Mouse (Mus musculus): ENCODE results near the gene Cd3d.

The Cd3d gene

DNA sequence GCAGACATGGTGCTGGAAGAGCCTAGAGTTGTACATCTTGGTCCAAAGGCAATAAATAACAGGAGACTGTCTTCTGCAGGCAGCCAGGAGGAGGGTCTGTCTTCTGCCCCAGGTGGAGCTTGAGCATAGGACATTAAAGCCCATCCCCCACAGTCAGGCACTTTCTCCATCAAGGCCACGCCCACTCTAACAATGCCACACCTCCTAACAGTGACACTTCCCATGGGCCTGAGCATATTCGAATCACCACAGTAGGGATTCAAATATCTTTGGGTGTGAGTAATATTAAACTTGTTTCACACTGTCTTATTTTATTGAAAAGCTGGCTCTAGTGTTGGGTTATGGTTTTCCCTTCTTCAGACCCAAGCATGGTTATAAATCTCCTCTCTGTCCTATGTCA is 10.2 kb downstream of the Cd3d start:
- no peak for DNase-seq (ENCODE audit: extremely low read depth, insufficient read length, low spot score)

DNA sequence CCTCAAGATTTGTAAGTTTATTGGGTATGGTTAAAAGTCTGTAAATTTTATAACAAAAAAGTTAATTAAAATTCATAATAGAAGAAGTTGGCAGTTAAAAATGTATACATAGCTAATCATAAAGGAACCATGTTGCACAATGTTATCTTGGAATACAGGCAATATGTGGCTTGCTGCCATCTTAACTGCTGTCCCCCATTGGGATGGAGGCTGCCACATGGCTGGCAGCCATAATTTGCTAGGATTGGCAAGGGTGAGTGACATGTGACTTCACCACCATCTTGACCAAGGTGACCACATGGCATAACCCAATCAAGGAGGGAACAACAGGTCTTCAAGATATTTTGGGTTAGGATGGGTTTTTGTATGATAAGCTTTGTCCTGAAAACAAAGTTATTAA is 10.7 kb downstream of the Cd3d start:
- no peak for DNase-seq (ENCODE audit: extremely low read depth, insufficient read length, low spot score)

DNA sequence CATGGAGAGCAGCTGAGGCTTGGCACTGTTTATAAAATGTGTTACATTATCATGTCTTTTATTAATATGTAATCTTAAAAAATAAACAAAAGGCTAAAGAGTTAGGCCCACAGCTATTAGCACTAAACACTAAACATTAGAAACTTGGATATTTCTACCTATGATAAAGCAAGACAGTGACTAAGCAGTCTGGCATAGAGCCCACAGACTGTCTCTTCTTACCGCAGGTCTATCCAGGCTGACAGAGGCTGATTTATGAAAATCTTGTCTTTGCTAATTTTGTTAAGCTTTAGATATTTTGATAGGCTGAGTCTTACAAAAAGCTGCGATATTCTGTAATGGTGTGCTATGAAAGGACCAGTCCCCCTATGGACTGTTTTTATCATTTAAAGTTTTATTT is 11.7 kb downstream of the Cd3d start:
- no peak for DNase-seq (ENCODE audit: extremely low read depth, insufficient read length, low spot score)

DNA sequence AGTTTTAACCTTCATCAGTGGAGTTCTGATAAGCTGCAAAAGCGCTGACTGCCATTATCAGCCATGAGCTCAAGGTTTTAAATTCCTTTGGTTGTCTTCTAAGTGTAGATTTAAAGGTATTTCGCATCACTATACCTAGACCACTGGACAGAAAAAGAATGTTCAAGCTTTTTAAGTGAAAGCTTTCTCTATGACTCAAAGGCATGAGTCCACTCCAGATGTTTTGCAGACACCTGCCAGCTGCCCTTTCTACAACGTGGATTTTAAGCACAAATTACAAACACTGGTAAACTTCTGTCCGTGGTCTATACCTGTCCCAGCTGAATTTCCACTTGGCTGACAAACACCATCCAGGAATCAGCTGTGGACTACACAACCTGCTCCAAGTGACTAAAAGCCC is 13.4 kb downstream of the Cd3d start:
- DNase-seq (ENCODE audit: extremely low read depth, insufficient read length, low spot score): no peak

DNA sequence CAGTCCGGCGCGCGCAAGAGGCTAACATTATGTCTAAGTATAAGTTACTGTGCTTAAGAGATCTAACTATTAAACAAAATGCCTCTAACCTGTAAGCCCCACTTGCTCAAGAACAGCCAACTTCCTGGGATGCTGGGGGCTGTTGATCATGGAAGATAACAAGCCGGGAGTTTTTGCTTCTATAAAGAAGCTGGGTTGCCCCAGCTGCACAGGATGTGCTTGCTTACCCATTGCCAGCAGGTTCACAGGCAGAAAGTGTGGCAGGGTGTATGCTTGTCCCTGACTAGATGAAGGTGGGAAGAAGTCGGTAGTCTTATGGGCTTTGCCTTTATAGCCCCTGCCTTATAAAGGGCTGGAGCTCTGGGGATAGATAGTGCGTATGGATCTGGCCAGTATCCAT is 15.0 kb downstream of the Cd3d start:
- DNase-seq (ENCODE audit: extremely low read depth, insufficient read length, low spot score): no peak

DNA sequence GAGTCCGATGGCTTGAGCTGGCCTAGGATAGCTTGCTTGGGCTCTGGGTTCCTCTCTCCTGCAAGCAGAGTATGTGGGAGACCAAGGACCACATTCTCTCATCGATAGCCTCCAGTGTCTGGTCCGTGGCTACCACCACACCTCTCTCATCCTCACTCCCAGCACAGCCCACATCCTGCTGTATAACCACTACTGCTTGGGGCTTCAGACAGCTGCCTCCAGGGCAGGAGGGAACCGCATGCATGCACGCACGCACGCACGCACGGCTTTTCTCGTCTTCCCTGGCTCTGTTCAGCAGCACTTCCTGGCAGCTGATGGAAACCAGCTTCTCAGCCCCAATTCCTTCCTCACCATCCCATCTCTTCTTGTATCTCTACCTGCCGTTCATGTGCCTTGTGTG is 16.6 kb downstream of the Cd3d start:
- DNase-seq (ENCODE audit: extremely low read depth, insufficient read length, low spot score): no peak

DNA sequence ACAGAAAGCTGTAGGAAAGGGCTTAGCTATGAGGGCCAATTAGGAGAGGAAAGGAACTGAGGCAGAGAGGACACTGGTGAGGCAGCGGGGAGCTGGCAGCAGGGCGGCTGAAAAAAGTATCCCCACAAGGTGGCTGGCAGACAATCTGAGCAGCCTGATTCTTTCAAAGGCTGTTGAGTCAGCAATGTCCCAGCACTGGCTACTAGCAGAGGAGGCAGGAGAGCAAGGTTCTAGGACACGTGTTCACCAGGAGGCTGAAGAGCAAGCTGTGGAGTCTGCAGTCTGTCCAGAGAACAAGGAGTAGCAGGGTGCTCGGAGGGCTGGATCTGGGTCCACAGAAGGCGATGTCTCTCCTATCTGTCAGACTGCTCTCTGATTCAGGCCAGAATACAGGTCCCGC is 17.6 kb downstream of the Cd3d start:
- DNase-seq (ENCODE audit: extremely low read depth, insufficient read length, low spot score): no peak

DNA sequence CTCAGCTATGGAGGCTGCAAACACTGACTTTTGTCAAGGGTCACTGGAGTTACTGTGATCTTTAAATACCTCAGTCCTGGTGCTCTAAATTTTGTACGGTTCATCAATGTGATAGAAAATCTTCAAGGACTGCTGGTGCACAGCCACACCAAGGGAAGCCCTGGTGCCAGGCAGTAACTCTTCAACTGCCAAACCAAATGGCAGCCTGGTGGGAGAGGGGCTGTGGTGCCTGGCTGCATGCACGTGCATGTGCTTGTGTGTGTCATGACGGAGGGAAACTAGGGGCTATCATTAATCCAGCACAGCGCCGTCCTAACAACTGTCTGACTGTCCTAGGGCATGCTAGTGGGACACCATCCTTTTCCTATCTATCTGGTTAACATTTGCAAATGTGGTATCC is 18.2 kb downstream of the Cd3d start:
- DNase-seq (ENCODE audit: extremely low read depth, insufficient read length, low spot score): no peak

DNA sequence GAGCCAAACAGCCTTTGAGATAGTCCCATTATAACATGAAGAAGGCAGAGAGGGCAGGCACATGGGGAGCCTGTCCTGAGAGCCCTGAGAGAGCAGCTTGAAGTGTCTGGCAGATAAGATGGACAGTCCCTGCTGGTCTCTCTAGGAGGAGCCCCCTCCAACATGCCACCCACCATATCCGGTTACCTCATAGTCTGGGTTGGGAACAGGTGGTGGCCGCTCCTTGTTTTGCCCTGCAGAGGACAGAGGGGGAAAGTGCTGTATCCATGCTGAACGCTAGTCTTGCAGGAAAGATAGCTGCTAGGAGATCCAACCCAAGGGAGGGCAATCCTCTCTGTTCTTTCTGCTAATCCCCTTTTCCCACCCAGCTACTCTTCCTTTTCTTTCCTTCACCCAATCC is 18.7 kb downstream of the Cd3d start:
- no peak for DNase-seq (ENCODE audit: extremely low read depth, insufficient read length, low spot score)

DNA sequence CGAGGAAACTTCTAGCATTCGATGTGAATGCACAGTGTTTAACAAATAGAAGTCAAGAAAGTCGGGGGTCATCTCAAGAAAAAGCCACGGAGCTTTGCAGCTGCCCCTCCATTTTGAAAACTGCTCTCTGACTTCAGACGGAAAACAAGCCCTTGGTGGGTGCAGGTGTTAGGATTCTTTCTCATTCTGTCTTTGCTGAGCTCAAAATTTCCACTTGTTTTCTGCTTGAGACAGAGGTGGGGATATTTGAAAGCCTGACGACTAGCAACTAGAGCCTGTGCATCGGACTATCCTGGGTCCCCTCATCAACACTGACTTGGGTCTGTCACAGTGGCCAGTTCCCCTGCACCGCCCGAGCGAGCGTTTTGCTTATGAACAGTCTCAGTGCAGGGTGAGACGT is 25.8 kb downstream of the Cd3d start:
- DNase-seq (ENCODE audit: extremely low read depth, insufficient read length, low spot score): no peak

DNA sequence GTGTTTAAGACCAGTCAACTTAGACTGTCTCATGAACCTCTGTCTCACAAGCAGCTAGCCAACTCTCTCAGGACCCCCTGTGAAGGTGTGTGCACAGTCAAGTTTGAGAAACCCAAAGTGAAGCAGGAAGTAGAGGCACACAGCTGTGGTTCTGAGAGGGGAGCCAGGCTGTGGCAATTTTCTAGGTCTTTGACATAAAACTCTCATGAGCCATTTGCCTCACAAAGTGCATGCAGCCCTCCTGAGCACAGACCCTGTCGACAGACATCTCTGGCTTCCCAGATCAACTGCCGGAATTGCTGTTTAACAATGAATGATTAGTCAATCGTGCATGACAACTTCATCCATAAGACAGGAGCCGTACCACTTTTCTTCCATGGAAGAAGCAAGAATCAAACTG is 26.8 kb downstream of the Cd3d start:
- no peak for DNase-seq (ENCODE audit: extremely low read depth, insufficient read length, low spot score)

DNA sequence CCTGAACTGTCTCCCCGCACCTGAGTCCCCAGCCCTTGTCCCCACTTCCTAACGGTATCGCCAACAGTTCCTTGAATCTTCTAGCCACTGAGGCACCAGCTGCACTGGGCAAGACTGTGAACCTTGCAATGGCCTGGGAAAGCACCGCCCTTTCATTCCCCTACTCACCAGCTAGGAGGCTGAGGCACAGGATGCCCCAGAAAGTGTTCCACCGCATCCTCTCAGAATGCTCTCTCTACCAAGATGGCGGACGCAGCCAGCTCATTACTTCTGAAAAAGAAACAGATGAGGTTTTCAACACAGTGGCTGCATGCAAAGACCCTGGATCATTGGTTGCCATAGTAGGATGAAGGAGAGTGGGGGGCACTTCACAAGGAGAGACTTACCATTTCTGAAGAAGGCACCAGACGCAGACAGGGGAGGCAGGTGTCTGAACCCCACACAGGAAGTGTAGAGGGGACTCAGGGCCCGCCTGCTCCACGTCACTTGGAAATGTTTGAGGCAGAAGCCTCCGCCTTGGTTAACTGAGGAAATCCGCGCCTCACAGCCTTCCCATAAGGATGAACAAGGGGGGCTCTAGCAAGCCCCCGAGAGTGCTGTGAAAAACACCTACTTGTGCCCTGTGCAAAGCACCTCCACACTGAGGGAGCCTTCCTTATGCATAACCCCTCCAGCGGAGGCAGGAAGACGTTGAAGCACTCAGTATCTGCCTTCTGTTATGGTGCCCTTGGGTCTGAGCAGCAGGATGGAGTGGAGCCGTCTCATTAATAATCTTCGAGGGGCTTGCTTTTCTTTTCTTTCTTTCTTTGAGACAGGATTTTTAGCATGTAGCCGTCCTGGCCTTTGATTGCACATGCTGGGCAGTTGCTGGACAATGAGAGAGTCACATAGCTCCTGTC is 27.8 kb downstream of the Cd3d start, which contains the start of gene Cd3e:
Gene Cd3e, minus strand, starts transcription at position 448 of the 899 bp plus-strand sequence.
- DNase-seq (ENCODE audit: extremely low read depth, insufficient read length, low spot score): no peak

DNA sequence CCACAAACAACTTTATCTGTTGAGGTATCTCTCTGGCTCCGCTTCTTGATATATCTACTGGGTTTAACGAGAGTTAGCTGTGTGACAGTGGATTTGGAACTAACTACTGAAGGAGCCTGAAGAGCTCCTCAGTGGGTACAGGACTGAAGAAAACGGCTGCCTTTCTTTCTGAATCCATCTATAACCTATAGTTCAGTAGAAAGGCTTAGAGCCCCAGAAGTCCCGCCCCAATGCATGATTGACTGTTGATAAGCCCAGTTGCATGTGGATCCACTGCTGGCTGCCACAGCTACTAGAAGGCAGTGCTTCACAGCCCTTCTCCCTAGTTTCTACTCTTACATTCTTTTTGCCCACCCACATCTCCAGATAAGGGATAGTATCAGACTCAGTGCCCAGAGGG is 28.9 kb downstream of the Cd3d start:
- no peak for DNase-seq (ENCODE audit: extremely low read depth, insufficient read length, low spot score)

DNA sequence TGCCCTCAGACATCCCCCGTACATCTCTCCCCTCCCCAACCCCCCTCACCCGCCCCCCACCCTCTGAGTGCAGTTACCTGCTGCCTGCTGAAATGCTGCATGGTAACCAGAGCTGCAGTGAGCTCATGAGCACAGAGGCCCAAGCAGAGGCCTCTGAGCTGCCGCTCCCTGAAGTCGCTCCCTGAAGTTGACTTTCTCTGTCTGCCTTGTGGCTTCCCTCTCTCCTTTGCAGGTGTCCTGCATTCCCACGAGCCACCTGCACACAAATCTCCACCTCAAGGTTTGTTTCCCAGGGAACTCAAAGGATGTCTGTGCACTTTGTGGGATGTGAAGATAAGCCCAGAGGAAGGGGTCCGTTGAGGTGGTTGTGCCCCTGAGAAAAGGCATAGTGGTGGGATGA is 29.7 kb downstream of the Cd3d start:
- no peak for DNase-seq (ENCODE audit: extremely low read depth, insufficient read length, low spot score)

DNA sequence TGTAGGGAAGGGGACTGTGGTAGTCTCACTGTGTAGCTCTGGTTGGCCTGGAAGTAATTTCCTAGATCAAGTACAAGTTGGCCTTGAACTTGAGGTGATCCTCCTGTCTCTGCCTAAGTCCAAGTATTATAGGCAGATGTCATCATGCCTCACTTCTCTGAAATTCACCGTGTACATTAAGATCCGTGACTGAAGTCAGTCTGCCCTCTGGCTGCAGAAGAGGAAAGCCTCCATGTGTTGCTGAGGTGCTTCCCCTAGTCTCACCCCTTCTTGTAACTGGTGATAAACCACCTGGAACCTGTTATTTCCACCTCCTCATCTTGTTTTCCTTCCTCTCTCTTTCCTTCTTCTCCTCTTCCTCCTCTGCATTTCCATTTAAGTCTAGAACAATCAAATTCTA is 33.3 kb downstream of the Cd3d start:
- DNase-seq (ENCODE audit: extremely low read depth, insufficient read length, low spot score): no peak

DNA sequence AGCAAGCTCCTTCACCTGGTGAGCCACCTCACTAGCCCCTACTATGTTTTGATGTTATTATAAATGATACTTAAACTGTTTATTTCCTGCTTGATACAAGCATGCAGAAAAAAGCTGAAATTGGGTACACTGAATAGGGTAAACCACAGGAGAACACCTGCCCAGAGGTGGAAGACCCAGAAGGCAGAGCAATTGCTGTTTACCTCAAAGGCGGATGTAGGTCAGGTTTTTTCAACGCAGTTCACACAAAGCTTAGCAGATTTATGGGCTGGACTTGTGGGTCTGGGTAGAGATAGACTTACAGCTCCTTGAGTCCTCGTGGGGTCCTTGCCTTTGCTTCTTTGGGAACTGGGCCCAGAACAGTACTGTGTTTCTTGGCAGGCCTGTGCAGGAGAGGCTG is 34.3 kb downstream of the Cd3d start:
- DNase-seq (ENCODE audit: extremely low read depth, insufficient read length, low spot score): no peak

DNA sequence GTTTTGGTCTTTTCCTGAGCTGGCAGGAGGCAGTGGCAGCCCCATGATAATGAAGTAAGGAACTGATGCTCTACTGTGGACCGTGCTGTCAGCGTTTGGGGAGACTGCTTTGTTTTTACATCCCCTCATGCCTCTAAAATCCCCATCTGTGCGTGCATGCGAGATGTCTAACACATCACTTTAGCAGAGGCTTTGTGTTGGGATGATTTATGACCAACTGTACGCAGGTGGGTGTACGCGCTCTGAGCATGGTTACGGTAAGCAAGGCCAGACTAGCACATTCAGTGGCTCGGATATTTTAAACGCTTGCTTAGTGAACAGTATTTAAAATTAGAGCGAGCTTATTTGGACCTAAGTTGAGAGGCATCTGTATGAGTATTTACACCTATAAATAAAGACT is 36.4 kb downstream of the Cd3d start:
- no peak for DNase-seq (ENCODE audit: extremely low read depth, insufficient read length, low spot score)

DNA sequence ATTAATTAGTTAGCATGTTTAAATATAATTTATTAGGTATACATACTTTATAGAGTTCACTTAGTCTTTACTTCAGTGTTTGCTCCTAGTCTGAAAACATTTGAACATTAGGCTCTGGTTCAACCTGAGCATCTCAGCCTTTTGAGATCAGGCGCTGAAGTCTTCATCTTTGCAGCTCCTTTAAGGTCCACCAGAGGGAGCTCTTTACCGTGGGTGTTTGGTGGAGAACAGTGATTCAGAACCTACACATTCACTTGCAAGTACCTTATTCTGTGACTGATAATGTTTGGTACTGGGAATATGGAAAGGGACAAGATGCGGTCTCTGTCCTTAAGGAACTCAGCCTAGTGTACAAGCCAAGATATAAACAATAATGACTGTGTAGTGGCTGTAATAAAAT is 41.2 kb downstream of the Cd3d start:
- DNase-seq (ENCODE audit: extremely low read depth, insufficient read length, low spot score): no peak

DNA sequence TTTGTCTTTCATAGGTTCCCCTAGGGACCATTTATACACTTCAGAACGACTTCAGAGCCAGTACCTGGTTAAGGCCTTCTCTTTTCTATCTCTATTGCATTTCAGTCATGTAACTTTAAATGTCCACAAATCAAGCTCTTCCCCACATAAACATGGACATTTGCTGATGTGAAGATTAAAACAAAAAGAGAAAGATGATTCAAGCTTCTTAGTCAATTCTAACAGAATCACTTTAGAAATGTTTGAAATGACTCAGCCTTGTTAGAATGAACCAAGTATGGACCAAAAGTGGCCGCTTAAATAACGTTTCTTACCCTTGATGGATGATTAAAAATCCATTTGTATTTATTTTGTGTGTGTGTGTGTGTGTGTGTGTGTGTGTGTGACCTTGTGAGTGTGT is 42.1 kb downstream of the Cd3d start:
- DNase-seq (ENCODE audit: extremely low read depth, insufficient read length, low spot score): no peak

DNA sequence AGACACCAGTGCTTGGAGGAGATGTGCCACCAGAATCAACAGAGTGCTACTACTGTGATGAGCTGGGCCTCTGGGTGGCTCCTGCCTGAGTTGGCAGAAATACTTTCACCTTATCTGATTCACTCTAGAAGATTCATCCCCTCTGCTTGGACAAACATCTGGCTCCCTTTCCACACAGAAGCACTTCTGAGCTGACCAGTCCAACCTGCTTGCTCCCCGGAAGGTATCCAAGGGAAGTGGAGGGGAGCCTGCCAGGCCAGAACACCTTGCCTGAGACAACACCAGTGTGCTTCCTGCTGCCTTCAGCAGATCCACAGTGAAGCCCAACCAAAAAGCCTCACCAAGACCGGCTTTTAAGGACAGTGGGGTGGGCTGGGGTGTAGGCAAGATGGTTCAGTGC is 42.6 kb downstream of the Cd3d start:
- no peak for DNase-seq (ENCODE audit: extremely low read depth, insufficient read length, low spot score)

DNA sequence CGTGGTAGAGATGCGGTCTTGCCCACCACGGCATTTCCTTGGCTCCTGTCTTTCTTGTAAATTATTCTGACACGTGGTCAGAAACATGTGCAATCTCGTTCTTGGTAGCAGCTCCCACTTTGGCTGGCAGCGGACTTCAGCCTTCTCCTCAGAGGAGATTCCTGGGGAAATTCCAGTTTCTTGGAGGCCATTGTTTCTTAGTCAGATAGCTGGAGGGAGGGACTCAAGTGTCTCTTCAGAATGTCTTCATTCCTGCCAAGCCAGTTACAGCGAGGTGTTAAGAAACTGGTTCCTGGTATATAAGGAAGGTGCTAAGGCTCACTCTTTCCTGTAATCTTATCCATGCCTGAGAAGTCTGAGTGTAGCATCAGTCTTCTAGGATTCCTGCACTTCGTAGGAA is 45.8 kb downstream of the Cd3d start:
- no peak for DNase-seq (ENCODE audit: extremely low read depth, insufficient read length, low spot score)

DNA sequence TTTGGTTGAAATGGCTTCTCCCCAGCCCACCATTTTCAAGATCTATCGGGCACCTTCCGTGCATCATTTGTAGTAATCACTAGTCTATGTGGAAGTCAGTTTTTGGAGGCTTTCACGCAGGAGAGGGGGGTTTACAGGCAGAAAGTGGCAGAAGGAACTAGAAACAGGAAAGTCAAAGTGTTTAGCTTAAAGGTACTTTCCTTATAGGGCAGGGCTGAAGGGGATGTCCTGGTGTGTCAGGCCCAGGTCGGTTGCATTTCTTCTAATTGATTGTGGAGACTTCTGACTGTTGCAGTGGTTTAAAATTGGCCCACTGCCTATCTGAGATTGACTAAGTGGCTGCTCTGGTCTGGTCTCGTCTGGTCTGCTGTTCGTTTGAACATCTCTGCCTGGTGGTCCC is 48.8 kb downstream of the Cd3d start:
- DNase-seq (ENCODE audit: extremely low read depth, insufficient read length, low spot score): no peak

DNA sequence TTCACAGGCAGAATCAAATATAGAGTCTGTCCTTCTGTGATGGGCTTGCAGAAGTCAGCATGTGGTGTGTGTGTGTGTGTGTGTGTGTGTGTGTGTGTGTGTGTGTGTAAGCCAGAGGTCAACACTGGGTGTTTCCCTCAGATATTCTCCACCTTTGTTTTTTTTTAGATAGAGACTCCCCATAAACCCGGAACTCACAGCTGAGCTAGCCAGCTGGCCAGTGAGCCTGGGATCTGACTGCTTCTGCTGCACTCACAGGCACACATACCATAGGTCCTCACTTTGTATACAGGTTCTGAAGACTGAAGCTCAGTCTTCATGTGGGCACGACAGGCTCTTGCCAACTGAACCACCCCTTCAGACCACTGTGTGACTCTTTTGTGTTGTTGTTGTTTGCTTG is 50.7 kb downstream of the Cd3d start:
- DNase-seq (ENCODE audit: extremely low read depth, insufficient read length, low spot score): no peak

All from 3134 (cell line).